Mouse (Mus musculus): ENCODE data around the gene Prss36.
"Not testable (repeated sequence)": the region's sequence is repeated elsewhere in the genome, so short reads cannot be mapped to it uniquely, and the experiment has no call there.

The Prss36 gene

DNA sequence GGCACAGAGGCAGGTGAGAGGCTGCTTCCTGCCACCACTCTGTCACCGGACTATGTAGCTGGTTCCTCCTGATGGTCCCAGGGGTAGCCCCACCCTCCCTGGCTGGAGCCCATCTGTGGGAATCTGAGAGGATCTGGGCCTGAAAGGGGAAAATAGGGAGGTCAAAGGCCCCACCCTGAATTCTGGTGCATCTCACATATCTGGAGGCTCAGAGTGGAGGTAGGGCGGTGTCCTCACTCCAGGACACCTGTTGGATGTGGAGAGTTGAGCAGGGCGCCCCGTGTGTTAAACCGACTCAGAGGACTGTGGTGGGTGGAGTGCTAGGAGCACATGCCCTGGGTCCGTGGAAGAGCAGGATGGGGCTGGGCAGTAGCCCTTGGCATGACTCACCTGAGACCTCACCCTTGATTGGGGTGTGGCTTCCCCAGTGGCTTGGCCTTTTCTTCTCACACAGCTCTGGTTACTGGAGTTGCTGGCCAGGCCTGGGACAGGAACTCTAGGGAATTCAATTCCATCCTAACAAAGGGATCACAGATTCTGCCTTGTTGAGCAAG lies at the start of gene Prss36:
Gene Prss36 (minus strand): TSS at position 256 of the 554 bp plus-strand sequence.
- DNase-seq = no peak

DNA sequence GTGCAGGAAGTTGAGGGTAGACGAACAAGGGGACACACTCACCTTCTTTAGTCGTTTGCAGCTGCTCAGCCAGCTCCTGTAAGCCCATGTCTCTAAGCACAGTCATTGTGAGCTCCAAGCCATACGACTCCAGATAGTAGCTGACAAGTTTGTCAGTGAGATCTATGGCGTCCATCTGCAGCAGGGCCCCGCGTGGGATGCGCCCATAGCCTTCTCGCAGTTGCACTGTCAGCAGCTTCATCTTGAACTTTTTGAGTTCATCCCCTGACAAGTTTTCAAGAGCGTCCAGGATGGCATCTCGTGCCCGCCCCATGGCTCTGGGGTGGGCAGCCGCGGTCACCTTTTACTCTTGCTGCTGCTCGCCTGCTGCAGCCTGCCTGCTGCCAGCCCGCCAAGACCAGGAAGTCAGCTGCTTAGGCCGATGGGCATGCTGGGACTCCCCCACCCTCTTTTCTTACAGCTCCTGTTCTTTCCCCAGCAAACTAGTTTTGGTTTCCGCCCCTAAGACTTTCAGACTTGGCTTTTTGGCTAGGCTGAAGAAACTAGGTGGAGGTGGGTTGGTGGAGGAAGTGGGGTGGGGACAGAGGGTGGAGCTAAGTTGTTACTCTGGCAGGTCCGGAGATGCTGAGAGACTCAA lies 46.9 kb upstream of the Prss36 start, which contains the start of gene Pycard:
Gene Pycard (minus strand): TSS at position 527 of the 637 bp plus-strand sequence.
- DNase-seq = no peak

DNA sequence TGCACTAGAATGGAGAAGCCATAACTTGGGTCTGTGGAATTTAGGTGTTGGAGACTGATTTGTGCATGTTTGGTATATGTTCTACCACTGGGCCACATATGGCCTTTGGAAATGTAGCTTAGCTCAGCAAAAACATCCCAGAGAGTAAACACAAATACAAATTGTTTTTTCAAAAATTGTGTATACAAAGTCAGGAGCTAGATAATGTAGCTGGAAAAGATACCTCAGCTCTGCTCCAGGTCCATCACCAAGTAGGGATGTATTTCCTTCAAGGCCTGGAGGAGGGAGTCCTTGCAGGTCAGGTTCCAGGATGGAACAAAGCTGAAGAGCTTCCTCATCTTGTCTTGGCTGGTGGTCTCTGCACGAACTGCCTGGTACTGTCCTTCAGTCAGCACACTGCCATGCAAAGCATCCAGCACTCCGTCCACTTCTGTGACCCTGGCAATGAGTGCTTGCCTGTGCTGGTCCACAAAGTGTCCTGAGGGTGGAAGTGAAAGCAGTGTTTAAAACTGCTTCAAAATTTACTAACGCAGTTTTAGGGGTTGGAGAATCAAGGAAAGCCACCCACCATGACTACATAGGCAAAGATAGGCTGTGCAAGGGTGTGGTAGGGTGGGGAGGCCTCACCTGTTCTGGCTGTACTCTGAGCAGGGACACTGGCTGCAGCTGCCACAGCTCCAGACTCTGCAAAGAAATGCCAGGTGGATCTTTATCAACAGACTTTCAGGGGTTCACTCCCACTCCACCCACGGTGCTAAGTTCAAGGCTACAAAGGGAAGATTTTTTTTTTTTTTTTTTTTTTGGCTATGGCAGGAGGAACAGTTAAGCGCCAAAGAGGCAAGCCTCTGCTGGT lies 46.2 kb upstream of the Prss36 start:
- no peak for DNase-seq

DNA sequence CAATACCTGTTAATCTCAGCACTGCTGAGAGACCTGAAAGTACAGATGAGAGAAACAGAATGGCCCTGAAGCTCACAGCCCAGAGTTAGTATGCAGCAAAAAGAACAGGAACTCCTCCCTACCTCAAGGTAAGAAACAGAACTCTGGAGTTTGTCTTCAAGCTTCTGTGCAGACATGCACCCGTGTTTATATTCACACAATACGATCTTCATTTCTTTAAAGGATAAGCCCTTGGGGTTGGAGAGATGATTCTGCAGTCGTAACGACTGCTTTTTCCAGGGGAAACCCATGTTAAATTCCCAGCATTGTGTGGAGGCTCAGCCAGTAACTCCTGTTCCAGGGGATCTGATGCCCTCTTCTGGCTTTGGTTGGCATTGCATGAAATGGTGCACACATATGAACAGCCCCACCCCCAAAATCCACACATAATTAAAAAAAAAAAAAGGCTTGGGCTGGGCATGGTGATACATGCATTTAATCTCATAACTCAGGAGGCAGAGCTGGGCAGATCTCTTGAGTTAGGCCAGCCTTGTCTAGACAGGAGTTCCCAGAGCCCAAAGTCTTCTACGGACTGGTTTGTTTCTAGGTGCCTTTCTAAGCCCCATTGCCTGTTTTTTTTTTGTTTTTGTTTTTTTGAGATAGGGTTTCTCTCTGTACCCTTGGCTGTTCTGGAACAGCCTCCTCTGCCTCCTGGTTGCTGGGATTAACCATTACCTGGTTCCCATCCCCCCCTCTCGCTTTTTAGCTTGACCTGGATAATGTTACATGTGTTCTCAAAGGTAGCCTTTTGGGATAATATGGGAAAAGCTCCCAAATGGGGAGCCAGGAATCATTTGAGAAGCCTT lies 45.3 kb upstream of the Prss36 start:
- peak; percentile 50 for DNase-seq

DNA sequence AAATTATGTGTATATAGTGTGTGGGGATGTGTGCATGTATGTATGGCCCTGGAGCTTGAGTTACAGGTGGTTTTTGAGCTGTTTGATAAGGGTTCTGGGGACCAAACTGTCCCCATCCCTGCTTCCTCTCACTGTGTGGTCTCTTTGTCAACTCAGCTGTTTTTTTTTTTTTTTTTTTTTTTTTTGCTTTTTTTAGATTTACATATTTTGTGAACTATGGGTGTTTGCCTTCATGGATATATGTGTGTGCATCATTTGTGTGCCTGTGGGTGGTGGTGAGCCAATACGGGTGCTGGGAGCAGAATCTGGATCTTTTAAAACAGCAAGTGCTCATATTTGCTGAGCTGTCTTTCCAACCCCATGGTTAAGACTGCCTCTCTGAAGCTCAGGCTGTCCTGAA lies 42.4 kb upstream of the Prss36 start:
- no peak for DNase-seq

DNA sequence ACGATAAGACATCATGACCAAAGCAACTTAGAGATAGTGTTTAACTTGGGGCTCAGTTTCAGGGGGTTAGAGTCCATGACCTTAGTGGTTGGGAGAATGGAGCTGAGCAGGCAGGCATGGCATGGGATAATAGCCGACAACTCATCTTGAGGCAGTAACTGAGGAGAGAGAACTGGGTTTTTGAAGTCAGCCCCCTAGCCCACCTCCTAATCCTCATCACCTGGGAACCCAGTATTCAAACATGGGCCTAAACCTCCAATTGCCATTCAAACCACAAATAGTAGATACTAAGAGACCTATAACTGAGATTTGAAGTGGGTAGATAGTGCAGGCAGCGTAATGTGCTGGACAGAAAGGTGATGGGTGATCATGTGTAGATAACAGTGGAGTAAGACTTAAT lies 34.1 kb upstream of the Prss36 start:
- DNase-seq = no peak

DNA sequence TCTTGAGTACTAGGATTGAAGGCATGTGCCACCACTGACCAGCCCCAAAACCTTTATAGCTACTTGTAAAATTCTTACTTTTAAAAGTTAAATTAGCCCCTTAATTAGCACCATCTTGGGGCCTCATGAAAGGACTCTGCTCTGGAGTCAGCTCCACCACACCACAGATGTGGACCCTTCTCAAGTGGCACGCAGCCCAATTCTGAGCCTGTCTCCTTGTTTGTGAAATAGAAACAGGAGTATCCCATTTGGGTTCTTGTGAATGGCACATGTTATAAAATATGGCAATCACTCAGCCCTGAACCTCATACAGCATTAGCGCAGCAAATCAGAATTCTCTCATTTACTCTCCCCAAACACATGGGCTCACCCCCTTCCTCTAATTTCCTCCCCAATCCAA lies 32.3 kb upstream of the Prss36 start:
- no peak for DNase-seq

DNA sequence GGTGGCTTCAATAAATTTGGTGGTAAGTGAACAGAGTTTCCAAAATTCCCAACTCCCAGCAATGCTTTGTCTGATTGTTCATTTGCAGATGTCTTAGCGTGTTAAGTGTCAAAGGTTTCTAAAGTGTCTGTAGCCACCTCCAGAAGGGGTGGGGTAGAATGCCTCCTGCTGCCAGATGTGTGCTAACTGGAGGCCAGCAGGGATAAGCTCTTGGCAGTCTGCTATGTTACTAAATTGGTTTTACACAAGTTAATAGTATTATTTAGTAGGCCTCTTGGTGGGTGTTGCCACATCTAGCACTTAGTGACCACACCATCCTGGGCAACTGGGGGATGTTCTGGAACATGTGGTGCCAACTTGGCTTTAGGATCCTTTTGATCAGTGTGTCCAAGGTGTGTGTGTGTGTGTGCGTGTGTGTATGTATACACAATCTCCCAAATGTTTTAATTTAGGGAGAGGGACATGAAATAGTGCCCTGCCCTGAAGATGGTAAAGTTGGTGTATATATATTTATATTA lies 27.9 kb upstream of the Prss36 start:
- no peak for DNase-seq

DNA sequence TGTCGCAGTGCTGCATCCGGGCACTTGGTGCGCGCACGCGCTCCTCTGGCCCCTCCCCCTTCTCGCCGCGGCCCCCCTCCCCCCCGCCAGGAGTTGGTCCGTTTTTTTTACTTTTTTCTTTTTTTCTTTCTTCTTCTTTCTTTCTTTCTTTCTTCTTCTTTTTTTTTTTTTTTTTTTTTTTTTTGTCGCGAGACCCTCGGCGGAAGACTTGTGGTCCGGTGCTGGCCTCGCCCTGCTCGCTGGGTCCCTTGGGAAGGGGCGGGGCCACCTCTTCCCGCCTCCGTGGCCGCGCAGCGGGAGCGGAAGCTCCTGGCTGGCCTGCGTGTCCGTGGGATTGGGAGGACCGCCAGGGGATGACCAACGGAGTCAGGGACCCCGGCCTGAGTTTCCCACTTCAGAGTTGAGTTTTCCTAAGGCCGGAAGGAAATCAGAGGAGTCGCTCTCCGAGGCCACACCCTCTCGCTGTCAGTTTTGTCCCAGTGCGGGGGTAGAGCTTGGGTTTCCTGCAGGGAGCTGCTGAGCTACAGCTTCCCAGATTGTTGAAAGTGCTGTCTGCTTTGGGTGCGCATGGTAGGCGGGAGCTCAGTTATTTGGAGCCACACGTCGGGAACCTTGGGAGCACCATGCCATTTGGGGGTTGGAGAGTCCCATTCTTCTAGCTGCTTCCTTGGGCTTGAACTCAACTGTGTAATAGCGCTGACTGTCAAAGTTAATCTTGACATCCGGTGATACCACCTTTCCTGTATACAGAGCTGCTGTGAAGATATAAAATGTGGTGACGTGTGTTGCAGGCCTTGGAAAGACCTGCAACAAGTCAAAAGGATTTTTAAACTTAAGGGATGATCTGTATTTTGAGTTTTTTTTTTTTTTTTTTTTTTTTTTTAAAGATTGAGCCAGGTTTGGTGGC lies 21.6 kb upstream of the Prss36 start:
- peak; percentile 68 for DNase-seq

DNA sequence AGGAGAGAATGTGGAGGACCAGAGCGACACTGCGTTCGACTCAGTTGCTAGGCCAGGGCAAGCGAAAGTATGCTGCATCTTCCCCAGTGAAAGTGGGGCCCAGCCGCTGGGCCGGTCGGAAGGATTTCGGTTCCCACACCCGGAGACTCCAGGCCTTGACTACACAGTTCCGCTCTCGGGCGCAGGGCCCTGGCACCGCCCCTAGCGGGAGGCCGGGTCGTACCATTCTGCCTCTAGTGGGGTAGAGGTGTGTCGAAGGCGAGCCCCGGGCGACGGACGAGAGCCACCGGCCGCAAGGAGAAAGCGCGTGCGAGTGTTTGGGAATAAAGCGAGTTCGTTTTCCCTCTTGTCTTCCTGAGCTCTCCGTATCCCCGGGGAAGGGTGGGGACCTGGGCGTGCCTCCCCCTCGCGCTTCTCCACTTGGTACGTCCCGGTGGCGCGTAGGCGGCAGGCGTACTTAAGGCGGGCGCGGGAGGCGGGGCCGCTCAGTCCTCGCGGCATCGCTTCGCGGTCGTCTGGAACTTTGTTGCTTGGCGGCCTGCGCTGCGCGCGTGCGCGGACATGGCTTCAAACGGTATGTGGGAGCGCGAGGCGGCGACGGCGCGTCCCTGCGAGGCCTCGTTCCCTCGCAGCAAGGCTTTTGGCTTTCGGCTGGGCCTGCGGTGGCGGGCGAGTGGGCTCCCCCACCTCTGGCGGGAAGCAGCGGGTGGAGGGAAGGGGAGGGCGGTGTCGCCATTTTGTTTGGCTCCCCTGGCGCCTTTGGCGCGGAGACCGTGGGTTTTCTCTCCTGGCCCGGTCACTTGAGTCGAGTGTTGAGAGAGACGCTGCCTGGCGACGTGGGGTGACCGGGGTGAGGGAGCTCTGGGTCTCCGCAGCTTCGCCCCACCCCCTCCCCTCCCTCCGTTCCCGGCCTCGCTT lies 20.7 kb upstream of the Prss36 start, which contains the start of gene Fus:
Gene Fus (plus strand): TSS at position 454 of the 918 bp plus-strand sequence.
- DNase-seq = peak; percentile 95

DNA sequence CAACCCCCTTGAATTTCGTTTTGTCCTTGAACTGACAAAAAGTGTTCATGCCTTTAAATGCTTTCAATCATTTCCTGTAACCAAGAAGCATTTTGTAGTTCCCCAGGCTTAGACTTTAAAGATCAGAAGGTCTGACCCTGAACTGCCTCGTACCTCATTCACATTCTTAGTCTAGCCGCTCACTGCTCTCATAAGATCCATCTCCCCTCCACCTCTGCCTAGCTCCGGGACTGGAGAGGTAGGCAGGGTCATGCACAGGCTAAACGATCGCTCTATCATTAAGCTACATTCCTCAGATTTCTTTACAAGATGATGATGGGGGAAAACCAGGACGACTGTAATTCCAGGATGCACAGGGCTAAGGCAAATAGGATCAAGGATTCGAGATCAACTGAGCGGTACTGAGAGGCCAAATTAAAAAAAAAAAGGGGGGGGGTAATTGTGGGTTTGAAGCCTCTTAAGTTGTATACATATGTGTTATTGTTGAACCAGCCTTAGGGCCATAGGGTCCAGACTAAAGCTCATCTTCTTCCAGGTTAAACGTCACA lies 19.9 kb upstream of the Prss36 start:
- no peak for DNase-seq

DNA sequence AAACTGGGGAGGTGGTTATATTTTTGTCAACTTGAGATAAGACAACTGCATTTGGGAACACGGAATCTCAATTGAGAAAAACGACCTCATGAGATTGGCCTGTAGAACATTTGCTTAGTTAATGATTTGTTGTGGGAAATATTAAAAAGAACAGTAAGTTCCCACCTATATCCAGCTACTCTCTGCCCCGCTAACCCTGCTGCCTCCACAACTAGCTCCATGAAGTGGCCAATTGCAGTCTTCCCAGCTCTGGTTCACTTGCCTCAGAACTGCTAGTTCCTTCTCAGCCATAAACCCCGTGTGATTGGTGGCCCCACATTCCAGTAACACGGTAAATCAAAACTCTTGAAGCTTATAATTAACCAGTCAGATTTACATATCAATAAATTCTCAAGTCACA lies 12.8 kb upstream of the Prss36 start:
- DNase-seq = no peak

DNA sequence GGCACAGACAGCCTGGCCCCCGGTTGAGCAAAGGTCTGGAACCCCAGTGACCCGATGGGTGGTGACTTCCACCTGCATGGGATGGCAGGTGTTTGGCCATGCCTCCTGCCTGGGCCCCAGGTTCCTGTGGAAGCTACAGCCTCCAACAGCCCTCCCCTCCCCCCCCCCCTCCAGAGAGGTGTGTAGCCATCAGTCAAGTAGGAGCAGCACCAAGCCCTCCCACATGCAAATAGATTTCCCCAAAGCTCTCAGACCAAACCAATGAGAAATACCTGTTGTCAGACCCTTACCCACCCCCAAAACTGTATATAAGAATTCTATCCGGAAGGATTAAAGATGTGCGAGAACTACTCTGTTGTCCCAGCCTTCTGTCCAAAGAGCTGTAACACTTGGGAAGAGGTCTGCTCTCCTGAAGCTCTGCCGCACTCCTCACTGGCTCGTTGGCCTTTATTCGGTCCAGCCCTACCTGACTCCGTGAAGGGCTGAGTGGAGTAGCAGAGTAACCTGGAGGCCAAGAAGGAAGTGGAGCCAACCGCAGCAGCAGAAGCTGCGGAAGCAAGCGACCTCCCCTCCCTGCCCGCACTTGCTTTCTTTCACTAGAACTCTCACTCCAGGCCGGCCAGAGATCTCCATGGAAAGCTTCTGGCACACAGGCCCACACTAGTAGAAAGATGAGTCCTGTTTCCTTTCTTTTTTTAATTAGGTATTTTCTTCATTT lies 6.5 kb upstream of the Prss36 start:
- DNase-seq = no peak

DNA sequence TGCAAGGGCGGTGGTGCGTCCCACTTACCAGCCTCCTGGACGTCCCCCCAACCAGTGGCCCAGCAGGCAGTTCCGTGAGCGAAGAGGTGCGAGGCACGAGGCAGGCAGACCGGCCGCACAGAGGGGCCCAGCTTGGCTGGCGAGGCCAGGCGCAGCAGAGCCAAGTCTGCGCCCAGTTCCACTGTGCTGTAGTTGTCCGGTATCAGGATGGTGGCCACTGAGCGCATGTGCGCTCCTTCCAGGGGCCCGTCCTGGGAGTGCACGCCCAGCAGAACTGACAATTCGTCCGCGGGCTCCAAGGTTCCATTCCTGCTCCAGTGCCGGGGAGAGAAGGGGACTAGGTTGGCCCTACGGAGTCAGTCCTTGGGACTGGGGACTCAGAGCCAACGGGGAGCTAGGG lies 1.9 kb downstream of the Prss36 start:
- DNase-seq = no peak

DNA sequence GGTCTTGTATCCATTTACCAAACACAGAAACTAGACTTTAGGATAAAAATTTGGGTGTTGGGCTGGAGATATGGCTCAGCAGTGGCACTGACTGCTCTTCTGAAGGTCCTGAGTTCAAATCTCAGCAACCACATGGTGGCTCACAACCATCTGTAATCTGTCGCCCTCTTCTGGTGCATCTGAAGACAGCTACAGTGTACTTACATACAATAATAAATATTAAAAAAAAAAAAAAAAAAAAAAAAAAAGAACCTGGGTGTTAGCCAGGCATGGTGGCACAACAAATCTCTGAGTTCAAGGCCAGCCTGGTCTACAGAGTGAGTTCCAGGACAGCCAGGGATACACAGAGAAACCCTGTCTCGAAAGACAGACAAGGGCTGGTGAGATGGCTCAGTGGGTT lies 4.4 kb downstream of the Prss36 start:
- DNase-seq = not testable (repeated sequence)

DNA sequence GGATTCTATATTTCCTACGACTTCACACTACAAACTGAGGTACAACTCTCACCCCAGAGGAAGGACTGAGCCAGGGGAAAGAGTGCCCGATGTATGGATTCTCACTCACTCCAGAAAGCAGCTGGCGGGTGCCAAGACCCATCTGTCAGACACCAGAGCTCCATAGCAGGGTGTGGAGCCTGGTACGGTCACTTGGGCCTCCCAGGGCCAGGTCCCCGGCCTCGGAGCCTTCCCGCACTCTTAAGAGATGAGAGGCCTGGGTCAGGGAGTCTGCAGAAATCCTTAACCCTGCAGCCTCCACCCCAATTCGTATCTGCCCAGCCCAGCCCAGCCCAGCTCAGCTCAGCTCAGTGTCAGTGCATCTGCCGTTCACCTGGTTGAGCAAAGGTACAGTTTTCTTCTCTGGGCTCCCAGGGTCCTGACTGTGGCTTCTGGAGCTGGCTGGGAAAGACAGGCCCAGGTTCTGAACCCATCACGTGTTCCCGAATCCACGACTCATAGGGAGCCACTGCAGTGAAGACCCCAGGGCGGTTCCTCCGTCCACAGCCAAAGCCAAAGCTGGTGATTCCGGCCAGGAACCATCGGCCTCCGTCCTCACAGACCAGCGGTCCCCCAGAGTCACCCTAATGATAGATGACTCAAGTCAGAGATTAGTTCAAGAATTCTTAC lies 10.2 kb downstream of the Prss36 start:
- no peak for DNase-seq

DNA sequence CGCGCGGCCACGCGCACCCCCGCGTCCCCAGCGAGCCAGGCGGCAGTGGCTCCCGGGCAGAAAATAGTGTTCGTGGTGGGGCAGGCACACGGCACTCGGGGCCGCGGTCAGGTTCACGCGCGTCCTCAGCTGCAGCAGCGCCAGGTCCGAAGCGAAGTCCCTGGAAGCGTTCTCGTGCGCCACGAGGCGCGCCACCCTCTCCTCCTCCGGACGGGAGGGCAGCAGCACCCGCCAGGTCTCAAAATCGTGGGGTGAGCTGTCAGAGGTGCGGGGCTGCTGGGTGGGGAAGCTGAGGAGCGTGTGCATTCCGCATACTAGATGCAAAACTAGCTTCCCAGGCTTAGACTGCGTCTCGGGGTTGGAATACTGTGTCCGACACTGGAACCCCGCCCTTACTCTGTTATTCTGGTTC lies 10.8 kb downstream of the Prss36 start:
- DNase-seq = no peak

DNA sequence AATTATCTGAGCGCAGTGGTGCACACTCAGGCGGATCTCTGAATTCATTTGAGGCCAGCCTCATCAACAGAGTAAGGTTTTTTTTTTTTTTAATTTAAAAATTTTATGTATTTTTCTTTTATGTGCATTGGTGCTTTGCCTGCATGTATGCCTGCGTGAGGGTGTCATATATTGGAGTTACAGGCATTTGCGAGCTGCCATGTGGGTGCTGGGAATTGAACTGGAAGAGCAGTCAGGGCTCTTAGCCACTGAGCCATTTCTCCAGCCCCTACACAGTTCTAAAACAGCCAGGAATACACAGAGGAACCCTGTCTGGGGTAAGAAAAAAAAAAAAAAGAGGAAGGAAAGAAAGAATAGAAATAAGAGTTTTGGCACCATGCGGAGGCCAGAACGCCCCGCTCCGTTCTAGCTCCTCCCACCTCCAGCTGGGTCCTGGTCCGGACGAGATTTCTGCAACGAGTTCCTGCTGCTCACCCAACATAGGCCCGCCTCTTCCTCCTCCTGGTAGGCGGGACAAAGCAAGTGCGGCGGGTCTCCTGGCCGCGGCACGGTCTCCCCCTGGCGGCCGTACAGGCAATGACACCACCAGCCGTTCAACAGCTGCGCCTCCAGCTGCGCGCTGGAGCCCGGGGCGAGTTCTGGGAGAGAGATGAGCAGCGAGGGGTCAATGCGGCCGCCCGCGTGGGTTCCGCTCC lies 11.3 kb downstream of the Prss36 start:
- DNase-seq = peak; percentile 91

All from cerebellum, adult 11 months (tissue).